ENCODE assay signal across 28 mouse cellular contexts in the genomic region with DNA sequence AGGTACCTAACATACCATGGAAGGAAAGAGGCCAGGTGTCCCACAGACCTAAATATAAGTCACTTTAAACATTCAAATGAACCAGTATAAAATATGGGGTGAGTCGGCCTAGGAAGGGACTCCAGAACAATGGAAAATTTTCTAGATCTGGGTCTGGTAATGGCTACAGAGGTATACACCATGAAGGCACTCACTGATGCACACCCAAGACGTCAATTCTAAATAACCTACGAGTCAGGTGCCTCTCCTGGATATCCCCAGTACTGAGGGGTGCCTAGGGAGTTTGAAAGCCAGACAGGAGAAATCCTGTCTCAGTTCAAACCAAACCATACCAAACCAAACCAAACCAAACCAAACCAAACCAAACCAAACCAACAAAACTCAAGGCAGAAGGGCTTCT. TPM values are rescaled to one million over a fixed set of nuclear protein-coding genes. Genes with fewer than 3 reads are reported as not detected.
"Had no signal": no experiment of that assay in that cellular context is flagged by ENCODE, and none has a peak within 500 bp of the region (broad histone marks: within the 10 kb centered on the region; RNA-seq: fewer than 3 reads in every experiment).

No protein-coding gene starts in this region.

- H3K27ac ChIP-seq: heart, adult 2 months; hindbrain, embryonic 10.5 days; hindbrain, embryonic 12.5 days; hindbrain, embryonic 14.5 days; intestine, embryonic 15.5 days; layer of hippocampus, adult 2 months; limb, embryonic 13.5 days; limb, embryonic 15.5 days had no signal

- ATAC-seq: hindbrain, embryonic 16.5 days; inflammation-experienced regulatory T-cells, adult 6 months; intestine, embryonic 15.5 days; intestine, postnatal 0 days had no signal

- H3K4me2 ChIP-seq: heart, embryonic 11.5 days; hindbrain, embryonic 12.5 days; hindbrain, embryonic 14.5 days; intestine, embryonic 15.5 days; limb, embryonic 13.5 days; limb, embryonic 15.5 days had no signal

- DNase-seq: gastrocnemius, postnatal 14 days; gastrocnemius, postnatal 36 days; heart, adult 11 months; heart, adult 2 months; heart, postnatal 10 days; heart, postnatal 4 days; kidney, adult 18-20 months; kidney, adult 8-10 months; kidney, postnatal 10 days; kidney, postnatal 4 days; left cerebral cortex, postnatal 4 days had no signal

- H3K9me3 ChIP-seq: hindbrain, embryonic 10.5 days; hindbrain, embryonic 12.5 days; intestine, embryonic 15.5 days; limb, embryonic 13.5 days; limb, embryonic 15.5 days had no signal

- H3K9ac ChIP-seq: hindbrain, embryonic 12.5 days; hindbrain, embryonic 14.5 days; intestine, embryonic 15.5 days; limb, embryonic 13.5 days; limb, embryonic 15.5 days had no signal

- H3K4me3 ChIP-seq: heart, adult 2 months; hindbrain, embryonic 10.5 days; hindbrain, embryonic 12.5 days; intestine, embryonic 15.5 days; layer of hippocampus, adult 2 months; limb, embryonic 13.5 days; limb, embryonic 15.5 days had no signal

RNA-seq across cellular contexts. Expression of a gene that starts 1.4 kb away (rescaled TPM):
- total RNA-seq: gastrocnemius, adult 8-10 months; gastrocnemius, postnatal 36 days had no signal
- polyA plus RNA-seq: heart, embryonic 11.5 days; heart, embryonic 14.5 days; hindbrain, embryonic 10.5 days; hindbrain, embryonic 16.5 days; kidney, embryonic 14.5 days had no signal

RNA-seq across cellular contexts. Expression of a gene that starts 6.1 kb away (rescaled TPM):
- total RNA-seq: layer of hippocampus, adult 2 months; layer of hippocampus, postnatal 25 days; left cerebral cortex, postnatal 25 days had no signal
- polyA plus RNA-seq: inflammation-experienced regulatory T-cells, adult 6 months; liver, adult 2 months had no signal
